ENCODE assay signal across 22 mouse cellular contexts in the genomic region with DNA sequence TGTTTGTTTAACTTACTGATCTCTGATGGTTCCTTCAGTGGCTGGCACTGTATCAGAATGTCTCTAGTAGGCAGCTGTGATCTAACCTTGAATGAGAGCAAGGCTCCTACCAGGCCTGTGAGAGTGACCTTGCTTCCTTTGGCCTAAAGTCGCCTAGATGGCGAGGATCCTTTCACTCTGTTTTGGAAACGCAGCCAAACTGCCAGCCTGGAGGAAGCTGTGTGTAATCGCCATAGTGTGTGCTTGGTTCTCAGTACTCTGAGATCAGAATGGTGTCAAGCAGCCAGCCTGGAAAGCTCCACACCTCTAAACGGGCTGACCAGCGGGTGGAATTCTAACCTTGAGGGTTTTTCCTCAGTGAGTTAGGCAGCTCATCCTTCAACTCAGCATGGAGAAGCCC. TPM values are rescaled to one million over a fixed set of nuclear protein-coding genes. Genes with fewer than 3 reads are reported as not detected.
DNase-seq lines count a peak whose midpoint lies in the region; ATAC-seq and TF ChIP-seq lines count a peak whose summit lies in the region.
"Had no signal": no experiment of that assay in that cellular context is flagged by ENCODE, and none has a peak within 500 bp of the region (broad histone marks: within the 10 kb centered on the region; RNA-seq: fewer than 3 reads in every experiment).

No protein-coding gene starts in this region.

- H3K27ac ChIP-seq in midbrain, embryonic 10.5 days (replicated peaks): 0 out of 2 replicates have a peak overlapping the region, but pooled peaks have one; percentile 25
- no peak overlapping the region for H3K27ac ChIP-seq in midbrain, embryonic 13.5 days
- no peak overlapping the region for H3K27ac ChIP-seq in intestine, postnatal 0 days (ENCODE audit: low read depth, low read length)
- H3K27ac ChIP-seq: embryonic facial prominence, embryonic 13.5 days; forebrain, embryonic 12.5 days; gastrocnemius, adult 2 months; heart, embryonic 13.5 days; hindbrain, embryonic 13.5 days; hindbrain, postnatal 0 days; intestine, embryonic 15.5 days had no signal

- WGBS in midbrain, embryonic 10.5 days: 68% methylated on average over 6 of the region's 6 CpGs
- 79% methylated on average over 6 of the region's 6 CpGs for WGBS in midbrain, embryonic 13.5 days
- 65% methylated on average over 6 of the region's 6 CpGs for WGBS in intestine, postnatal 0 days

- no peaks in the 10 kb centered on the region for H3K27me3 ChIP-seq in midbrain, embryonic 10.5 days (ENCODE audit: low read depth, poor library complexity, severe bottlenecking)
- no peaks in the 10 kb centered on the region for H3K27me3 ChIP-seq in midbrain, embryonic 13.5 days
- no peaks in the 10 kb centered on the region for H3K27me3 ChIP-seq in intestine, postnatal 0 days (replicated peaks; ENCODE audit: control insufficient read depth, insufficient read depth, low read length)
- H3K27me3 ChIP-seq: CH12.LX; embryonic facial prominence, embryonic 13.5 days; forebrain, embryonic 12.5 days; heart, embryonic 13.5 days; hindbrain, embryonic 13.5 days; intestine, embryonic 15.5 days; Patski had no signal

- no peak overlapping the region for H3K9ac ChIP-seq in midbrain, embryonic 13.5 days (replicated peaks)
- H3K9ac ChIP-seq in intestine, postnatal 0 days (ENCODE audit: low read depth, low read length): no peak overlapping the region
- H3K9ac ChIP-seq: embryonic facial prominence, embryonic 13.5 days; forebrain, embryonic 12.5 days; heart, embryonic 13.5 days; hindbrain, embryonic 13.5 days; intestine, embryonic 15.5 days had no signal

- H3K4me2 ChIP-seq in midbrain, embryonic 13.5 days (replicated peaks): no peak overlapping the region
- no peak overlapping the region for H3K4me2 ChIP-seq in intestine, postnatal 0 days (replicated peaks; ENCODE audit: low read depth)
- H3K4me2 ChIP-seq: embryonic facial prominence, embryonic 13.5 days; forebrain, embryonic 12.5 days; heart, embryonic 13.5 days; hindbrain, embryonic 13.5 days; intestine, embryonic 15.5 days had no signal

- intact Hi-C loops in heart, postnatal 14 days (cut with DNase I): no loop called here

- peaks cover 18% of the 10 kb centered on the region for H3K4me1 ChIP-seq in midbrain, embryonic 10.5 days
- peaks cover 13% of the 10 kb centered on the region for H3K4me1 ChIP-seq in midbrain, embryonic 13.5 days (replicated peaks)
- H3K4me1 ChIP-seq in intestine, postnatal 0 days (replicated peaks; ENCODE audit: control insufficient read depth, insufficient read depth, low read length): 0 out of 2 replicates have a peak, but pooled peaks cover 3% of the 10 kb centered on the region

- ATAC-seq in midbrain, embryonic 13.5 days: no peak
- no peak for ATAC-seq in intestine, postnatal 0 days
- ATAC-seq: activated CD4-positive, CD25-positive, alpha-beta regulatory T cell, adult 4 months; forebrain, embryonic 16.5 days; hindbrain, postnatal 0 days; intestine, embryonic 15.5 days; Patski had no signal

- H3K9me3 ChIP-seq in midbrain, embryonic 10.5 days (replicated peaks): no peaks in the 10 kb centered on the region; the same call in 1 of the 2 replicates
- H3K9me3 ChIP-seq in midbrain, embryonic 13.5 days: no peaks in the 10 kb centered on the region
- no peaks in the 10 kb centered on the region for H3K9me3 ChIP-seq in intestine, postnatal 0 days (ENCODE audit: control insufficient read depth)
- H3K9me3 ChIP-seq: embryonic facial prominence, embryonic 13.5 days; heart, embryonic 13.5 days; hindbrain, embryonic 13.5 days; intestine, embryonic 15.5 days had no signal

- no peak for DNase-seq in midbrain, embryonic 10.5 days (ENCODE audit: low spot score)
- peak; percentile 23 for DNase-seq in 3T3-L1 (ENCODE audit: low read depth, low spot score)
- peak; percentile 53 for DNase-seq in adrenal gland, adult 8-10 months
- peak; percentile 49 to 70 for DNase-seq in adrenal gland, postnatal 36 days
- DNase-seq in heart, postnatal 14 days: no peak
- DNase-seq: cerebellum, adult 18-20 months; cerebellum, adult 9-11 months; cerebellum, postnatal 36 days; gastrocnemius, adult 2 months; gastrocnemius, postnatal 25 days had no signal

- TF ChIP-seq CTCF in intestine, postnatal 0 days (IDR thresholded peaks at IDR 0.05; ENCODE audit: low read depth): no peak

- no peak overlapping the region for H3K4me3 ChIP-seq in midbrain, embryonic 10.5 days
- H3K4me3 ChIP-seq in midbrain, embryonic 13.5 days (replicated peaks): no peak overlapping the region
- H3K4me3 ChIP-seq in intestine, postnatal 0 days (ENCODE audit: low read depth, low read length): no peak overlapping the region
- H3K4me3 ChIP-seq: embryonic facial prominence, embryonic 13.5 days; forebrain, embryonic 12.5 days; gastrocnemius, adult 2 months; heart, embryonic 13.5 days; hindbrain, embryonic 13.5 days; intestine, embryonic 15.5 days had no signal

- no peaks in the 10 kb centered on the region for H3K36me3 ChIP-seq in midbrain, embryonic 10.5 days
- no peaks in the 10 kb centered on the region for H3K36me3 ChIP-seq in midbrain, embryonic 13.5 days
- no peaks in the 10 kb centered on the region for H3K36me3 ChIP-seq in intestine, postnatal 0 days (ENCODE audit: control insufficient read depth, insufficient read depth)
- H3K36me3 ChIP-seq: embryonic facial prominence, embryonic 13.5 days; forebrain, embryonic 12.5 days; heart, embryonic 13.5 days; hindbrain, embryonic 13.5 days; intestine, embryonic 15.5 days had no signal

RNA-seq across cellular contexts. Expression of a gene that starts 2.6 kb away (rescaled TPM):
- 1.7 and 2.6 TPM in 2 replicates for polyA plus RNA-seq in midbrain, embryonic 10.5 days (2016; fragmentation: Nextera tagmentation; extraction: Ambion mirVana)
- 0.51 and 0.85 TPM in 2 replicates for polyA plus RNA-seq in midbrain, embryonic 13.5 days (2015; fragmentation: Nextera tagmentation; extraction: Ambion mirVana)
- 1 to 10 TPM; 1.9 to 4.8 (median 4.3) TPM for total RNA-seq in adrenal gland, adult 8-10 months (2022)
- 1 to 10 TPM; 1.9 to 2.2 TPM for total RNA-seq in adrenal gland, postnatal 36 days (2021)
- 1.1 and 1.4 TPM in 2 replicates for polyA plus RNA-seq in intestine, postnatal 0 days (2015; fragmentation: Nextera tagmentation; extraction: Ambion mirVana)
- 1 to 10 TPM; 2.2 to 7.0 TPM for total RNA-seq in heart, postnatal 14 days (2021)

RNA-seq across cellular contexts. Expression of a gene that starts 36.9 kb away (rescaled TPM):
- polyA plus RNA-seq in midbrain, embryonic 10.5 days (2016; fragmentation: Nextera tagmentation; extraction: Ambion mirVana): 139 and 149 TPM in 2 replicates
- polyA plus RNA-seq in midbrain, embryonic 13.5 days (2015; fragmentation: Nextera tagmentation; extraction: Ambion mirVana): 109 and 116 TPM in 2 replicates
- 10 to 100 TPM; 24.6 to 48.2 (median 32.4) TPM for total RNA-seq in adrenal gland, adult 8-10 months (2022)
- 10 to 100 TPM; 14.2 to 23.4 TPM for total RNA-seq in adrenal gland, postnatal 36 days (2021)
- polyA plus RNA-seq in intestine, postnatal 0 days (2015; fragmentation: Nextera tagmentation; extraction: Ambion mirVana): 0.71 and 1.0 TPM in 2 replicates
- total RNA-seq in heart, postnatal 14 days (2021): 1 to 10 TPM; 2.2 to 2.5 TPM

Comparison
In these comparisons a context has a peak if more than half of its experiments do, and no peak if none do; other contexts are left out.
1. DNase-seq: peak in 3T3-L1 (single experiment), adrenal gland, adult 8-10 months (single experiment) and adrenal gland, postnatal 36 days (2 of 2); none in midbrain, embryonic 10.5 days (single experiment) and heart, postnatal 14 days (0 of 2).
2. RNA of a gene that starts 36.9 kb away (total RNA-seq): 24.6 to 48.2 TPM in adrenal gland, adult 8-10 months and 14.2 to 23.4 TPM in adrenal gland, postnatal 36 days; 2.2 to 2.5 TPM in heart, postnatal 14 days; every median in the first group is over 4 times any median in the second.